Mouse (Mus musculus) thymus, postnatal 25 days (tissue): ENCODE data around the gene Cd47.

Experiments
- DNase-seq: peaks from one replicate; pipeline ENCODE4 v3.0.0; 2022

The Cd47 gene

GRCm38 (mm10) chr16:49836634-49837164, 36.4 kb downstream of the Cd47 start:
- DNase-seq = peak; percentile 15

- DNase-seq = no peak
Measured at GRCm38 (mm10) chr16:49838923-49839322, 38.6 kb downstream of the Cd47 start.

- peak; percentile 89 for DNase-seq
Measured at GRCm38 (mm10) chr16:49839681-49840535, 39.6 kb downstream of the Cd47 start.

- DNase-seq = no peak
Measured at GRCm38 (mm10) chr16:49843723-49844122, 43.4 kb downstream of the Cd47 start.

- peak; percentile 59 for DNase-seq
Measured at GRCm38 (mm10) chr16:49847224-49848003, 47.1 kb downstream of the Cd47 start.

GRCm38 (mm10) chr16:49848651-49849050, 48.3 kb downstream of the Cd47 start:
- DNase-seq = no peak

GRCm38 (mm10) chr16:49852940-49853339, 52.6 kb downstream of the Cd47 start:
- DNase-seq = no peak

- no peak for DNase-seq
Measured at GRCm38 (mm10) chr16:49853633-49854032, 53.3 kb downstream of the Cd47 start.

GRCm38 (mm10) chr16:49854194-49854593, 53.9 kb downstream of the Cd47 start:
- DNase-seq = peak; percentile 58

GRCm38 (mm10) chr16:49854931-49855835, 54.9 kb downstream of the Cd47 start:
- DNase-seq = peak; percentile 92

GRCm38 (mm10) chr16:49855836-49856503, 55.6 kb downstream of the Cd47 start:
- DNase-seq = no peak

GRCm38 (mm10) chr16:49856661-49857060, 56.3 kb downstream of the Cd47 start:
- no peak for DNase-seq

- DNase-seq = peak; percentile 50
Measured at GRCm38 (mm10) chr16:49857504-49858160, 57.3 kb downstream of the Cd47 start.

- no peak for DNase-seq
Measured at GRCm38 (mm10) chr16:49858161-49858906, 58.0 kb downstream of the Cd47 start.

- DNase-seq = peak; percentile 60
Measured at GRCm38 (mm10) chr16:49858907-49859853, 58.8 kb downstream of the Cd47 start.

- DNase-seq = no peak
Measured at GRCm38 (mm10) chr16:49861986-49862385, 61.7 kb downstream of the Cd47 start.

- DNase-seq = no peak
Measured at GRCm38 (mm10) chr16:49866617-49867016, 66.3 kb downstream of the Cd47 start.

GRCm38 (mm10) chr16:49868278-49868677, 67.9 kb downstream of the Cd47 start:
- no peak for DNase-seq

GRCm38 (mm10) chr16:49873918-49874317, 73.6 kb downstream of the Cd47 start:
- no peak for DNase-seq
